Mouse (Mus musculus) myocyte (in vitro differentiated cells): Measurements from ENCODE around the gene Bcl2l14. TPM values are rescaled to one million over a fixed set of nuclear protein-coding genes. Genes with fewer than 3 reads are reported as not detected.

Experiments
- H3K27me3 ChIP-seq: one replicate; pipeline ENCODE4 v1.6.1; 2011; ENCODE audit not compliant: control insufficient read depth, insufficient read depth, insufficient read length
- H3K36me3 ChIP-seq: one replicate; pipeline ENCODE4 v1.6.1; 2011; ENCODE audit not compliant: control insufficient read depth, insufficient read depth
- H3K4me2 ChIP-seq: one replicate; pipeline ENCODE4 v1.6.1; 2011; ENCODE audit warnings: low read depth, control low read depth
- H3K4me3 ChIP-seq: one replicate; pipeline ENCODE4 v1.5.1; 2011; ENCODE audit warnings: mild to moderate bottlenecking, control low read depth, moderate library complexity
- H3K79me2 ChIP-seq: one replicate; pipeline ENCODE4 v1.6.1; 2011; ENCODE audit not compliant: control insufficient read depth, insufficient read depth
- H3ac ChIP-seq: one replicate; pipeline ENCODE4 v1.6.1; 2011; ENCODE audit not compliant: control insufficient read depth, insufficient read length
- CEBPB ChIP-seq: IDR thresholded peaks from 2 replicates; pipeline ENCODE4 v1.6.1; 2011; ENCODE audit warnings: mild to moderate bottlenecking, moderate library complexity; ENCODE audit not compliant: poor library complexity, insufficient read depth, severe bottlenecking
- E2F4 ChIP-seq: IDR thresholded peaks from one replicate; pipeline ENCODE4 v1.6.1; 2011; ENCODE audit warnings: mild to moderate bottlenecking, control low read depth, moderate library complexity; ENCODE audit not compliant: insufficient read depth
- MAX ChIP-seq: IDR thresholded peaks from one replicate; pipeline ENCODE4 v1.6.1; 2011; ENCODE audit warnings: low read depth, mild to moderate bottlenecking, control low read depth
- MYOD1 ChIP-seq, 3 experiments: IDR thresholded peaks; one replicate each; pipeline ENCODE4 v1.6.1; 2011; ENCODE audit warnings: control low read depth in 2 of 3, low read depth in 2 of 3, mild to moderate bottlenecking in 2 of 3, moderate library complexity in 1 of 3; ENCODE audit not compliant: insufficient read length in 2 of 3, control insufficient read depth in 1 of 3
- MYOG ChIP-seq, 3 experiments: IDR thresholded peaks; one replicate each; pipeline ENCODE4 v1.6.1; 2011; ENCODE audit warnings: control low read depth in 2 of 3, low read depth in 2 of 3, mild to moderate bottlenecking in 2 of 3; ENCODE audit not compliant: insufficient read length in 2 of 3, control insufficient read depth in 1 of 3, insufficient read depth in 1 of 3
- POLR2A ChIP-seq: IDR thresholded peaks from one replicate; pipeline ENCODE4 v1.6.1; 2011; ENCODE audit warnings: low read depth, mild to moderate bottlenecking, control low read depth, moderate library complexity; ENCODE audit not compliant: insufficient read length
- POLR2AphosphoS2 ChIP-seq: IDR thresholded peaks from one replicate; pipeline ENCODE4 v1.6.1; 2011; ENCODE audit warnings: low read depth, control low read depth; ENCODE audit not compliant: insufficient read length
- REST ChIP-seq: IDR thresholded peaks from one replicate; pipeline ENCODE4 v1.6.1; 2011; ENCODE audit warnings: mild to moderate bottlenecking, control low read depth, moderate library complexity; ENCODE audit not compliant: insufficient read depth, insufficient read length
- SRF ChIP-seq: IDR thresholded peaks from one replicate; pipeline ENCODE4 v1.6.1; 2011; ENCODE audit warnings: low read depth; ENCODE audit not compliant: control insufficient read depth, insufficient read length
- TCF12 ChIP-seq: IDR thresholded peaks from one replicate; pipeline ENCODE4 v1.6.1; 2011; ENCODE audit warnings: mild to moderate bottlenecking, control low read depth; ENCODE audit not compliant: poor library complexity, insufficient read depth, severe bottlenecking
- TCF3 ChIP-seq: IDR thresholded peaks from one replicate; pipeline ENCODE4 v1.6.1; 2011; ENCODE audit warnings: low read depth, control low read depth; ENCODE audit not compliant: insufficient read length
- USF1 ChIP-seq: IDR thresholded peaks from one replicate; pipeline ENCODE4 v1.6.1; 2011; ENCODE audit warnings: low read depth, mild to moderate bottlenecking, control low read depth, moderate library complexity
- polyA plus RNA-seq: library from polyadenylated mRNA; unstranded; fragments of >200 nt; fragmentation: generic; extraction: Trizol; gene quantifications from one replicate; pipeline ENCODE4 v1.2.1, GENCODE M21; 2012; ENCODE audit warnings: missing spikeins

Gene Bcl2l14
- polyA plus RNA-seq, 1 experiment = 0.04 TPM

DNA sequence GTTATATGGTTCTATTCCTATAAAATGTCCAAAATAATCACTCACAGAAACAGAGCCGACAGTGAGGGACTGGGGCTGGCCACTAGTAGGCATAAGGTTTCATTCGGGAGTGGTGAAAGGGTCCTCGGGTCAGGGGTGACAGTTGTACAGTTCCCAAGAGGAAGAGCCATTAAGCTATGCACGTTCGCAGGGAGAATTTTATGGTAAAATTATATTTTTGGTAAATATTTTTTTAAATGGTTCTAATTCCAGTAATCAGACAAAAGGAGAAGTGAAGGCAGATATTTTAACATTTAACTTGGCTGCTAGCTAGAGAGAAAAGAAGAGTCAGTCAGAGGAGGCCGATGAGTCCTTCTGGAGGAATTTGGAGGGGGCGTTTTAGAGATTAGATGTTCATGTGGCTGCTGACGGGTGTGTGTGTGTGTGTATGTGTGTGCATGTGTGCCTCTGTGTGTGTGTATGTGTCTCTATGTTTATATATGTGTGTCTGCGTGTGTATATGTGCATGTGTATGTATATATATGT lies 38.8 kb downstream of the Bcl2l14 start:
- H3K4me3 ChIP-seq = no peak overlapping the region
- peak overlapping the region; percentile 18 for H3K4me2 ChIP-seq
- no peaks in the 10 kb centered on the region for H3K79me2 ChIP-seq
- H3ac ChIP-seq = no peak overlapping the region
- no peaks in the 10 kb centered on the region for H3K27me3 ChIP-seq
- no peak for TF ChIP-seq MYOD1 (IDR thresholded peaks at IDR 0.05; ENCODE audit: control insufficient read depth in 1 of 3, insufficient read length in 2 of 3, low read depth in 2 of 3)
- no peak for TF ChIP-seq REST
- TF ChIP-seq MYOG (IDR thresholded peaks at IDR 0.05; ENCODE audit: control insufficient read depth in 1 of 3, insufficient read depth in 1 of 3, insufficient read length in 2 of 3, low read depth in 2 of 3) = no peak
- no peak for TF ChIP-seq POLR2AphosphoS2
- TF ChIP-seq MAX = no peak
- no peak for TF ChIP-seq USF1
- TF ChIP-seq SRF = no peak
- no peak for TF ChIP-seq CEBPB
- no peak for TF ChIP-seq E2F4
- TF ChIP-seq POLR2A = no peak
- no peak for TF ChIP-seq TCF12
- no peak for TF ChIP-seq TCF3
- no peaks in the 10 kb centered on the region for H3K36me3 ChIP-seq

DNA sequence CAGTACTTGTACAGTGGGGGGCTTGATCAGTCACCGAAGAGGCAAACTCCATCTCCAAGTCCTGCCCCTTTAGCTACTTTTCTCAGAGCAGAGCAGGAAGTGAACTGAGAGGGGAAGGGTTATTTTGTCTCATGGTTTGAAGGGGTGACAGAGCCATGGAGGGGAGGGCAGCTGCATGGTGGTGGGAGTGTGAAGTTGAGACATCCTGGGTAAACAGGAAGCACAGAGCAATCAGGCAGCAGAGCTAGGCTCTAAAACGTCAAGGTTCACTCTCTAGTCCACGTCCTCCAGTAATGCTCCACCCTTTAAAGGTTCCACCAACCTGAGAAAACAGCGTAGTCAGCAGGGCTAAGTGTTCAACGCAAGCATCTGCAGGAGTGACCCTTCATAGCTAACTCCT lies 40.8 kb downstream of the Bcl2l14 start:
- no peak overlapping the region for H3K4me3 ChIP-seq
- no peak overlapping the region for H3ac ChIP-seq
- TF ChIP-seq TCF12 (no peak), MYOD1 (IDR thresholded peaks at IDR 0.05; ENCODE audit: control insufficient read depth in 1 of 3, insufficient read length in 2 of 3, low read depth in 2 of 3) (no peak), POLR2A (no peak), USF1 (no peak), MAX (no peak), POLR2AphosphoS2 (no peak), SRF (no peak), CEBPB (no peak), TCF3 (no peak), E2F4 (no peak), REST (no peak), MYOG (IDR thresholded peaks at IDR 0.05; ENCODE audit: control insufficient read depth in 1 of 3, insufficient read depth in 1 of 3, insufficient read length in 2 of 3, low read depth in 2 of 3) (no peak)
- no peaks in the 10 kb centered on the region for H3K79me2 ChIP-seq
- H3K27me3 ChIP-seq = no peaks in the 10 kb centered on the region
- no peaks in the 10 kb centered on the region for H3K36me3 ChIP-seq
- no peak overlapping the region for H3K4me2 ChIP-seq

DNA sequence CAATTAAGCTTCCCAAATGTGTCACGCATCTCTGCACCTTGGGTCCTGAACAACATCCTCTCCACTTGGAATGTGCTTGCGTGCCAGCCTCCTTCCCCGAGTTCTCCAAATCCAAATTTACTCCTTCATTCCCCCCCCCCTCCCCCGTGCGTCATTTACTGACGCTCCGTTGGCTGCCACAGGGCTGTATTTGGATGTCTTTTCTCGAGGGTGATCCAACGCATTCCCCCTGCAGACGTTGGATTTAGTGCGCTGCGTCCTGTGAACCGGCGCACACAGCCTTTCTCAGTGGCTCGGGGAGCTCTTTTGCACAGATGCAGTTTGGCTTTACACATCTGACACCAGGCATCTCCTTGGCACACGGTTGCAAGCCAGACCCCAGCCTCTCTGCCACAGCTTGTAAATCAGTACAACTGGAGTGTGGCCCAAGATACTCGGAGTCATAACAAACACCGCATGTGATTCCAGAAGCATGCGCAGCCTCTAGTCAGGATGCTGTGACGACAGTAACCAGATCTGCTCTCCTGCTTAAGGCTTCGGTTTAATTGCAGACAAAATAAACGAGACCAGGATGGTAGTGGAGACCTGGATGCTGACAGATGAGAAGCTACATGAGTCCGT lies 43.4 kb downstream of the Bcl2l14 start:
- no peaks in the 10 kb centered on the region for H3K79me2 ChIP-seq
- H3K4me2 ChIP-seq = no peak overlapping the region
- no peaks in the 10 kb centered on the region for H3K36me3 ChIP-seq
- H3ac ChIP-seq = no peak overlapping the region
- TF ChIP-seq POLR2A (no peak), MAX (no peak), TCF3 (no peak), TCF12 (no peak), USF1 (no peak), SRF (no peak), MYOD1 (IDR thresholded peaks at IDR 0.05; ENCODE audit: control insufficient read depth in 1 of 3, insufficient read length in 2 of 3, low read depth in 2 of 3) (no peak), POLR2AphosphoS2 (no peak), MYOG (IDR thresholded peaks at IDR 0.05; ENCODE audit: control insufficient read depth in 1 of 3, insufficient read depth in 1 of 3, insufficient read length in 2 of 3, low read depth in 2 of 3) (no peak), E2F4 (no peak), REST (no peak), CEBPB (no peak)
- H3K27me3 ChIP-seq = no peaks in the 10 kb centered on the region
- H3K4me3 ChIP-seq = no peak overlapping the region

DNA sequence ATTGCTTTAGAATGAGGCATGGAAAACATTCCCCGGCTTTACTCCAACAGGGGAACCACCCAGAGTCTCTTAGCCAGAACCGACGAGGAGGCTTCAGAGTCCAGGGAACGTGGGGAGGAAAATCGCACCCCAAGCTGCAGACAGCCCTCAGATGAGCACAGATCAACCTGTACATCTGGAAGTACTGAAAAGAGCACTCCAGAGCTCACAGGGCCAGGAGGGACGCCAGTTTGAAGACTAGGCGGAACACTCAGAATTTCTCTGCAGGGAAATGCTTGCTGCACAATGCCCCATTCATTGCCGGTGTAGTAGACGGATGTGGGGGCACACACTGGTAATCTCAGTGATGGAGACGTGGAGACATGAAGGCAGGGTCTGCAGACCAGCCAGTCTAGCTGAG lies 43.9 kb downstream of the Bcl2l14 start:
- Histone ChIP-seq H3K4me2 (no peak overlapping the region), H3K4me3 (no peak overlapping the region), H3K27me3 (no peaks in the 10 kb centered on the region), H3K36me3 (no peaks in the 10 kb centered on the region), H3ac (no peak overlapping the region), H3K79me2 (no peaks in the 10 kb centered on the region)
- TF ChIP-seq SRF (no peak), MYOD1 (IDR thresholded peaks at IDR 0.05; ENCODE audit: control insufficient read depth in 1 of 3, insufficient read length in 2 of 3, low read depth in 2 of 3) (no peak), MYOG (IDR thresholded peaks at IDR 0.05; ENCODE audit: control insufficient read depth in 1 of 3, insufficient read depth in 1 of 3, insufficient read length in 2 of 3, low read depth in 2 of 3) (no peak), REST (no peak), E2F4 (no peak), CEBPB (no peak), POLR2A (no peak), POLR2AphosphoS2 (no peak), USF1 (no peak), TCF12 (no peak), MAX (no peak)
